Mouse (Mus musculus): ENCODE measurements around the gene Exosc8. TPM values are rescaled to one million over a fixed set of nuclear protein-coding genes. Genes with fewer than 3 reads are reported as not detected.

Gene Exosc8
- polyA plus RNA-seq, 1 experiment = 35.9 TPM

GRCm38 (mm10) chr3:54692202-54693055 lies 42.8 kb downstream of the Exosc8 start, which contains the start of gene Supt20:
Supt20 (plus strand) TSS chr3:54692807.
- no peaks in the 10 kb centered on the region for H3K27me3 ChIP-seq (ENCODE audit: control insufficient read depth, insufficient read depth, insufficient read length)

GRCm38 (mm10) chr3:54689091-54689490 lies 46.1 kb downstream of the Exosc8 start:
- Histone ChIP-seq H3K4me2 (ENCODE audit: low read depth) (no peak overlapping the region), H3K4me3 (no peak overlapping the region), H3ac (ENCODE audit: control insufficient read depth, insufficient read length) (no peak overlapping the region), H3K36me3 (ENCODE audit: control insufficient read depth, insufficient read depth) (no peaks in the 10 kb centered on the region), H3K79me2 (ENCODE audit: control insufficient read depth, insufficient read depth) (peaks cover 4% of the 10 kb centered on the region), H3K27me3 (ENCODE audit: control insufficient read depth, insufficient read depth, insufficient read length) (no peaks in the 10 kb centered on the region)
- TF ChIP-seq E2F4 (IDR thresholded peaks at IDR 0.05; ENCODE audit: insufficient read depth) (no peak), POLR2AphosphoS2 (IDR thresholded peaks at IDR 0.05; ENCODE audit: insufficient read length, low read depth) (no peak), REST (IDR thresholded peaks at IDR 0.05; ENCODE audit: insufficient read depth, insufficient read length) (no peak), MAX (IDR thresholded peaks at IDR 0.05; ENCODE audit: low read depth) (no peak), SRF (IDR thresholded peaks at IDR 0.05; ENCODE audit: control insufficient read depth, insufficient read length, low read depth) (no peak), USF1 (IDR thresholded peaks at IDR 0.05; ENCODE audit: low read depth) (no peak), POLR2A (IDR thresholded peaks at IDR 0.05; ENCODE audit: insufficient read length, low read depth) (no peak), MYOG (IDR thresholded peaks at IDR 0.05; ENCODE audit: control insufficient read depth in 1 of 3, insufficient read depth in 1 of 3, insufficient read length in 2 of 3, low read depth in 2 of 3) (no peak), TCF3 (IDR thresholded peaks at IDR 0.05; ENCODE audit: insufficient read length, low read depth) (no peak), TCF12 (IDR thresholded peaks at IDR 0.05; ENCODE audit: insufficient read depth, poor library complexity, severe bottlenecking) (no peak), CEBPB (IDR thresholded peaks at IDR 0.05; ENCODE audit: insufficient read depth, poor library complexity, severe bottlenecking) (no peak), MYOD1 (IDR thresholded peaks at IDR 0.05; ENCODE audit: control insufficient read depth in 1 of 3, insufficient read length in 2 of 3, low read depth in 2 of 3) (no peak)

More at GRCm38 (mm10) chr3:54692202-54693055, 42.8 kb downstream of the Exosc8 start, which contains the start of gene Supt20:
- peak within 1 kb of the TSS; percentile 89 for H3K4me2 ChIP-seq (ENCODE audit: low read depth)
- H3K36me3 ChIP-seq (ENCODE audit: control insufficient read depth, insufficient read depth) = peaks cover 5% of the 10 kb centered on the region
- peaks cover 15% of the 10 kb centered on the region for H3K79me2 ChIP-seq (ENCODE audit: control insufficient read depth, insufficient read depth)
- peak within 1 kb of the TSS; percentile 54 for H3K4me3 ChIP-seq
- TF ChIP-seq CEBPB (IDR thresholded peaks at IDR 0.05; ENCODE audit: insufficient read depth, poor library complexity, severe bottlenecking) (no peak), POLR2A (IDR thresholded peaks at IDR 0.05; ENCODE audit: insufficient read length, low read depth) (peak; percentile 62), POLR2AphosphoS2 (IDR thresholded peaks at IDR 0.05; ENCODE audit: insufficient read length, low read depth) (peak; percentile 42)
- peak within 1 kb of the TSS; percentile 24 for H3ac ChIP-seq (ENCODE audit: control insufficient read depth, insufficient read length)

GRCm38 (mm10) chr3:54687245-54687644 lies 47.9 kb downstream of the Exosc8 start:
- Histone ChIP-seq H3K36me3 (ENCODE audit: control insufficient read depth, insufficient read depth) (no peaks in the 10 kb centered on the region), H3K4me3 (no peak overlapping the region), H3K27me3 (ENCODE audit: control insufficient read depth, insufficient read depth, insufficient read length) (no peaks in the 10 kb centered on the region), H3K4me2 (ENCODE audit: low read depth) (no peak overlapping the region), H3ac (ENCODE audit: control insufficient read depth, insufficient read length) (no peak overlapping the region), H3K79me2 (ENCODE audit: control insufficient read depth, insufficient read depth) (no peaks in the 10 kb centered on the region)
- TF ChIP-seq POLR2A (IDR thresholded peaks at IDR 0.05; ENCODE audit: insufficient read length, low read depth) = no peak
- no peak for TF ChIP-seq SRF (IDR thresholded peaks at IDR 0.05; ENCODE audit: control insufficient read depth, insufficient read length, low read depth)
- TF ChIP-seq MYOD1 (IDR thresholded peaks at IDR 0.05; ENCODE audit: control insufficient read depth in 1 of 3, insufficient read length in 2 of 3, low read depth in 2 of 3) = no peak
- TF ChIP-seq TCF12 (IDR thresholded peaks at IDR 0.05; ENCODE audit: insufficient read depth, poor library complexity, severe bottlenecking) = no peak
- no peak for TF ChIP-seq MYOG (IDR thresholded peaks at IDR 0.05; ENCODE audit: control insufficient read depth in 1 of 3, insufficient read depth in 1 of 3, insufficient read length in 2 of 3, low read depth in 2 of 3)
- no peak for TF ChIP-seq TCF3 (IDR thresholded peaks at IDR 0.05; ENCODE audit: insufficient read length, low read depth)
- no peak for TF ChIP-seq USF1 (IDR thresholded peaks at IDR 0.05; ENCODE audit: low read depth)
- TF ChIP-seq POLR2AphosphoS2 (IDR thresholded peaks at IDR 0.05; ENCODE audit: insufficient read length, low read depth) = no peak
- TF ChIP-seq CEBPB (IDR thresholded peaks at IDR 0.05; ENCODE audit: insufficient read depth, poor library complexity, severe bottlenecking) = no peak
- no peak for TF ChIP-seq MAX (IDR thresholded peaks at IDR 0.05; ENCODE audit: low read depth)

GRCm38 (mm10) chr3:54685202-54685601 lies 50.0 kb downstream of the Exosc8 start:
- Histone ChIP-seq H3ac (ENCODE audit: control insufficient read depth, insufficient read length) (no peak overlapping the region), H3K27me3 (ENCODE audit: control insufficient read depth, insufficient read depth, insufficient read length) (no peaks in the 10 kb centered on the region), H3K79me2 (ENCODE audit: control insufficient read depth, insufficient read depth) (no peaks in the 10 kb centered on the region), H3K36me3 (ENCODE audit: control insufficient read depth, insufficient read depth) (no peaks in the 10 kb centered on the region), H3K4me2 (ENCODE audit: low read depth) (no peak overlapping the region), H3K4me3 (no peak overlapping the region)
- TF ChIP-seq TCF12 (IDR thresholded peaks at IDR 0.05; ENCODE audit: insufficient read depth, poor library complexity, severe bottlenecking) (no peak), MAX (IDR thresholded peaks at IDR 0.05; ENCODE audit: low read depth) (no peak), SRF (IDR thresholded peaks at IDR 0.05; ENCODE audit: control insufficient read depth, insufficient read length, low read depth) (no peak), MYOG (IDR thresholded peaks at IDR 0.05; ENCODE audit: control insufficient read depth in 1 of 3, insufficient read depth in 1 of 3, insufficient read length in 2 of 3, low read depth in 2 of 3) (no peak), USF1 (IDR thresholded peaks at IDR 0.05; ENCODE audit: low read depth) (no peak), POLR2AphosphoS2 (IDR thresholded peaks at IDR 0.05; ENCODE audit: insufficient read length, low read depth) (no peak), REST (IDR thresholded peaks at IDR 0.05; ENCODE audit: insufficient read depth, insufficient read length) (no peak), CEBPB (IDR thresholded peaks at IDR 0.05; ENCODE audit: insufficient read depth, poor library complexity, severe bottlenecking) (no peak), E2F4 (IDR thresholded peaks at IDR 0.05; ENCODE audit: insufficient read depth) (no peak), POLR2A (IDR thresholded peaks at IDR 0.05; ENCODE audit: insufficient read length, low read depth) (no peak), TCF3 (IDR thresholded peaks at IDR 0.05; ENCODE audit: insufficient read length, low read depth) (no peak), MYOD1 (IDR thresholded peaks at IDR 0.05; ENCODE audit: control insufficient read depth in 1 of 3, insufficient read length in 2 of 3, low read depth in 2 of 3) (no peak)
